Mouse (Mus musculus): ENCODE measurements at regions not wholly inside any gene's neighbourhood (a gene's known extent, or its start where the extent isn't known, plus 50 kb on each side); places are given as distances from the start of the nearest gene placed in this dataset.
"Not testable (repeated sequence)": the region's sequence is repeated elsewhere in the genome, so short reads cannot be mapped to it uniquely, and the experiment has no call there.

GRCm38 (mm10) chr17:50346451-50347192 is 53.2 kb upstream of the Dazl start:
- Histone ChIP-seq H3K9ac (replicated peaks; ENCODE audit: low read depth) (no peak overlapping the region), H3K9me3 (ENCODE audit: low read length) (no peaks in the 10 kb centered on the region), H3K4me1 (ENCODE audit: insufficient read depth, low read depth, low read length) (no peaks in the 10 kb centered on the region), H3K27me3 (replicated peaks; ENCODE audit: insufficient read depth, low read length) (no peaks in the 10 kb centered on the region), H3K4me2 (replicated peaks; ENCODE audit: low read depth, low read length) (no peak overlapping the region), H3K36me3 (ENCODE audit: insufficient read depth, low read length) (no peaks in the 10 kb centered on the region), H3K4me3 (ENCODE audit: low read depth, low read length) (no peak overlapping the region), H3K27ac (ENCODE audit: low read length) (no peak overlapping the region)
- DNase-seq (ENCODE audit: low spot score), result no peak
- TF ChIP-seq CTCF (IDR thresholded peaks at IDR 0.05), result no peak
- no peak for TF ChIP-seq EP300 (IDR thresholded peaks at IDR 0.05)
- 74% methylated on average over 7 of the region's 7 CpGs for WGBS
- no peak for ATAC-seq

- H3K9ac ChIP-seq (replicated peaks; ENCODE audit: low read depth); H3K27ac ChIP-seq (ENCODE audit: low read length); H3K27me3 ChIP-seq (replicated peaks; ENCODE audit: insufficient read depth, low read length); H3K4me1 ChIP-seq (ENCODE audit: insufficient read depth, low read depth, low read length); H3K36me3 ChIP-seq (ENCODE audit: insufficient read depth, low read length); H3K4me2 ChIP-seq (replicated peaks; ENCODE audit: low read depth, low read length); ATAC-seq; DNase-seq (ENCODE audit: low spot score); H3K9me3 ChIP-seq (ENCODE audit: low read length); H3K4me3 ChIP-seq (ENCODE audit: low read depth, low read length): not testable (repeated sequence)
- TF ChIP-seq CTCF (IDR thresholded peaks at IDR 0.05), result 0 out of 2 replicates have a peak, but pooled peaks have one; percentile 7
- WGBS, result 54% methylated on average over 2 of the region's 2 CpGs
Measured at GRCm38 (mm10) chr17:50353818-50354217, 60.4 kb upstream of the Dazl start.

GRCm38 (mm10) chr17:50354357-50354756 is 60.9 kb upstream of the Dazl start:
- TF ChIP-seq CTCF (IDR thresholded peaks at IDR 0.05) (no peak), EP300 (IDR thresholded peaks at IDR 0.05) (no peak)
- H3K9ac ChIP-seq (replicated peaks; ENCODE audit: low read depth), result no peak overlapping the region
- H3K9me3 ChIP-seq (ENCODE audit: low read length), result no peaks in the 10 kb centered on the region
- no peak overlapping the region for H3K4me2 ChIP-seq (replicated peaks; ENCODE audit: low read depth, low read length)
- no peak for DNase-seq (ENCODE audit: low spot score)
- no peak overlapping the region for H3K4me3 ChIP-seq (ENCODE audit: low read depth, low read length)
- ATAC-seq, result no peak
- no peaks in the 10 kb centered on the region for H3K4me1 ChIP-seq (ENCODE audit: insufficient read depth, low read depth, low read length)
- WGBS, result 88% methylated on average over 6 of the region's 6 CpGs
- H3K27me3 ChIP-seq (replicated peaks; ENCODE audit: insufficient read depth, low read length), result no peaks in the 10 kb centered on the region
- no peak overlapping the region for H3K27ac ChIP-seq (ENCODE audit: low read length)
- no peaks in the 10 kb centered on the region for H3K36me3 ChIP-seq (ENCODE audit: insufficient read depth, low read length)

- Histone ChIP-seq H3K27ac (ENCODE audit: low read length) (no peak overlapping the region), H3K9ac (replicated peaks; ENCODE audit: low read depth) (no peak overlapping the region), H3K4me1 (ENCODE audit: insufficient read depth, low read depth, low read length) (no peaks in the 10 kb centered on the region), H3K27me3 (replicated peaks; ENCODE audit: insufficient read depth, low read length) (no peaks in the 10 kb centered on the region), H3K4me2 (replicated peaks; ENCODE audit: low read depth, low read length) (no peak overlapping the region), H3K36me3 (ENCODE audit: insufficient read depth, low read length) (no peaks in the 10 kb centered on the region), H3K9me3 (ENCODE audit: low read length) (no peaks in the 10 kb centered on the region), H3K4me3 (ENCODE audit: low read depth, low read length) (no peak overlapping the region)
- no peak for TF ChIP-seq CTCF (IDR thresholded peaks at IDR 0.05)
- TF ChIP-seq EP300 (IDR thresholded peaks at IDR 0.05), result no peak
- 63% methylated on average over 9 of the region's 9 CpGs for whole genome bisulfite sequencing
- DNase-seq (ENCODE audit: low spot score), result no peak
- ATAC-seq, result no peak
Measured at GRCm38 (mm10) chr17:50361657-50362233, 68.3 kb upstream of the Dazl start.

- H3K4me3 ChIP-seq (ENCODE audit: low read depth, low read length), result no peak overlapping the region
- H3K27me3 ChIP-seq (replicated peaks; ENCODE audit: insufficient read depth, low read length), result no peaks in the 10 kb centered on the region
- no peak overlapping the region for H3K9ac ChIP-seq (replicated peaks; ENCODE audit: low read depth)
- ATAC-seq (no peak), DNase-seq (ENCODE audit: low spot score) (no peak)
- no peak overlapping the region for H3K4me2 ChIP-seq (replicated peaks; ENCODE audit: low read depth, low read length)
- no peaks in the 10 kb centered on the region for H3K9me3 ChIP-seq (ENCODE audit: low read length)
- H3K36me3 ChIP-seq (ENCODE audit: insufficient read depth, low read length), result no peaks in the 10 kb centered on the region
- H3K27ac ChIP-seq (ENCODE audit: low read length), result no peak overlapping the region
- H3K4me1 ChIP-seq (ENCODE audit: insufficient read depth, low read depth, low read length), result no peaks in the 10 kb centered on the region
- 95% methylated on average over 7 of the region's 7 CpGs for WGBS
- TF ChIP-seq EP300 (IDR thresholded peaks at IDR 0.05), result no peak
- TF ChIP-seq CTCF (IDR thresholded peaks at IDR 0.05), result no peak
Measured at GRCm38 (mm10) chr17:50365396-50365795, 72.0 kb upstream of the Dazl start.

- H3K9me3 ChIP-seq (ENCODE audit: low read length), result no peaks in the 10 kb centered on the region
- 69% methylated on average over 5 of the region's 5 CpGs for WGBS
- DNase-seq (ENCODE audit: low spot score), result no peak
- TF ChIP-seq CTCF (IDR thresholded peaks at IDR 0.05) (no peak), EP300 (IDR thresholded peaks at IDR 0.05) (no peak)
- H3K4me3 ChIP-seq (ENCODE audit: low read depth, low read length), result no peak overlapping the region
- H3K4me2 ChIP-seq (replicated peaks; ENCODE audit: low read depth, low read length), result no peak overlapping the region
- no peak overlapping the region for H3K9ac ChIP-seq (replicated peaks; ENCODE audit: low read depth)
- H3K36me3 ChIP-seq (ENCODE audit: insufficient read depth, low read length), result no peaks in the 10 kb centered on the region
- H3K27me3 ChIP-seq (replicated peaks; ENCODE audit: insufficient read depth, low read length), result no peaks in the 10 kb centered on the region
- no peaks in the 10 kb centered on the region for H3K4me1 ChIP-seq (ENCODE audit: insufficient read depth, low read depth, low read length)
- no peak overlapping the region for H3K27ac ChIP-seq (ENCODE audit: low read length)
- ATAC-seq, result no peak
Measured at GRCm38 (mm10) chr17:50366181-50366580, 72.7 kb upstream of the Dazl start.
